Mouse (Mus musculus) spleen, embryonic (tissue): Measurements from ENCODE around the gene Evx2.

Source experiments
- CTCF ChIA-PET: fragments of 350-600 bp; sonication (Branson Sonifier 250); formaldehyde crosslinking; loops from one replicate; lab custom pipeline; 2022; lab: Charles Lee

The Evx2 gene

GRCm38 (mm10) chr2:74659507-74660005 lies at the start of gene Evx2:
Gene Evx2 (minus strand): TSS chr2:74659557.
- CTCF ChIA-PET: no interaction called here

- CTCF ChIA-PET: interaction anchor here (0.7 kb wide), 1 partner anchor 52 kb away, joined by 4 read pairs; no protein-coding TSS in a partner anchor
Observed at GRCm38 (mm10) chr2:74708676-74709075, 49.3 kb upstream of the Evx2 start.

GRCm38 (mm10) chr2:74707599-74707998 lies 48.2 kb upstream of the Evx2 start:
- CTCF ChIA-PET: no interaction called here

GRCm38 (mm10) chr2:74706393-74706960 lies 47.1 kb upstream of the Evx2 start:
- CTCF ChIA-PET: interaction anchor here (0.7 kb wide), 1 partner anchor 24 kb away, joined by 4 read pairs; no protein-coding TSS in a partner anchor

- CTCF ChIA-PET: interaction anchor here (0.6 to 0.7 kb wide), 2 partner anchors 25 to 793 kb away, joined by 4 to 6 read pairs; no protein-coding TSS in a partner anchor
Observed at GRCm38 (mm10) chr2:74705467-74706089, 46.2 kb upstream of the Evx2 start.

GRCm38 (mm10) chr2:74704999-74705466 lies 45.7 kb upstream of the Evx2 start:
- CTCF ChIA-PET: interaction anchor here (0.5 kb wide), 1 partner anchor 445 kb away, joined by 3 read pairs; no protein-coding TSS in a partner anchor

- CTCF ChIA-PET: interaction anchor here (0.5 to 0.6 kb wide), 2 partner anchors 74 to 446 kb away, joined by 3 read pairs; no protein-coding TSS in a partner anchor
Observed at GRCm38 (mm10) chr2:74704393-74704998, 45.1 kb upstream of the Evx2 start, which contains the start of gene Hoxd8. Gene Hoxd8 (plus strand): TSS chr2:74704615.

- CTCF ChIA-PET: interaction anchor here (0.6 kb wide), 1 partner anchor 75 kb away, joined by 3 read pairs; no protein-coding TSS in a partner anchor
Observed at GRCm38 (mm10) chr2:74703720-74704392, 44.5 kb upstream of the Evx2 start.

- CTCF ChIA-PET: no interaction called here
Observed at GRCm38 (mm10) chr2:74703317-74703716, 44.0 kb upstream of the Evx2 start.

GRCm38 (mm10) chr2:74702820-74703219 lies 43.5 kb upstream of the Evx2 start:
- CTCF ChIA-PET: no interaction called here

- CTCF ChIA-PET: interaction anchor here (0.7 kb wide), 1 partner anchor 1758 kb away, joined by 4 read pairs; no protein-coding TSS in a partner anchor
Observed at GRCm38 (mm10) chr2:74701949-74702819, 42.8 kb upstream of the Evx2 start.

- CTCF ChIA-PET: interaction anchor here (0.6 to 0.9 kb wide), 3 partner anchors 263 to 1750 kb away, joined by 4 to 7 read pairs (median 6); no protein-coding TSS in a partner anchor
Observed at GRCm38 (mm10) chr2:74700546-74701112, 41.3 kb upstream of the Evx2 start.

GRCm38 (mm10) chr2:74699664-74700545 lies 40.5 kb upstream of the Evx2 start:
- CTCF ChIA-PET: no interaction called here

GRCm38 (mm10) chr2:74699053-74699430 lies 39.7 kb upstream of the Evx2 start:
- CTCF ChIA-PET: interaction anchor here (0.7 kb wide), 1 partner anchor 250 kb away, joined by 3 read pairs; no protein-coding TSS in a partner anchor

- CTCF ChIA-PET: interaction anchor here (0.7 kb wide), 1 partner anchor 249 kb away, joined by 3 read pairs; no protein-coding TSS in a partner anchor
Observed at GRCm38 (mm10) chr2:74698201-74699052, 39.1 kb upstream of the Evx2 start.

- CTCF ChIA-PET: no interaction called here
Observed at GRCm38 (mm10) chr2:74697567-74698121, 38.3 kb upstream of the Evx2 start, which contains the start of gene Hoxd9. Gene Hoxd9 (plus strand): TSS chr2:74697727.
